Mouse (Mus musculus): ENCODE measurements around the gene Cfap73.

The Cfap73 gene

DNA sequence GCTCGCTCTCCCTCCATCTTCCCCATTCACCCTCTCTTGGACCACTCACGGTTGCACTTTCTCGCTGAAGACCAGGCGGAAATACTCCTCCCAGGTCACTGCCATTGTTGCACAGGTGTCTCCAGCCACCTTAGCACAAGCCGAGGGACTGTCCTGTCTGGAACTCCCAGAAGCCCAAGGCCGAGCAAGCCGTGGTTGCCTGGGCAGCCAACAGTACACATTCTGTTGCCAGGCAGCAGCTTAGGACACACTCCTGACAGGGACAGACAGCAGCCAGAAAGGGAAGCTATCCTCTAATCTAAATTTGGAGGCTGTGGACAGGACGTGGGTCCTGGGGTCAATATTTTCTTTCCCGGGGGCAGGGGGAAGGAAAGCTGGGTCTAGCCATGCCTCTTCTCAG is at the start of gene Cfap73:
TSS of gene Cfap73 (minus strand) at position 105 of the 400 bp plus-strand sequence.
- no peak for DNase-seq (ENCODE audit: low spot score in 2 of 2)

DNA sequence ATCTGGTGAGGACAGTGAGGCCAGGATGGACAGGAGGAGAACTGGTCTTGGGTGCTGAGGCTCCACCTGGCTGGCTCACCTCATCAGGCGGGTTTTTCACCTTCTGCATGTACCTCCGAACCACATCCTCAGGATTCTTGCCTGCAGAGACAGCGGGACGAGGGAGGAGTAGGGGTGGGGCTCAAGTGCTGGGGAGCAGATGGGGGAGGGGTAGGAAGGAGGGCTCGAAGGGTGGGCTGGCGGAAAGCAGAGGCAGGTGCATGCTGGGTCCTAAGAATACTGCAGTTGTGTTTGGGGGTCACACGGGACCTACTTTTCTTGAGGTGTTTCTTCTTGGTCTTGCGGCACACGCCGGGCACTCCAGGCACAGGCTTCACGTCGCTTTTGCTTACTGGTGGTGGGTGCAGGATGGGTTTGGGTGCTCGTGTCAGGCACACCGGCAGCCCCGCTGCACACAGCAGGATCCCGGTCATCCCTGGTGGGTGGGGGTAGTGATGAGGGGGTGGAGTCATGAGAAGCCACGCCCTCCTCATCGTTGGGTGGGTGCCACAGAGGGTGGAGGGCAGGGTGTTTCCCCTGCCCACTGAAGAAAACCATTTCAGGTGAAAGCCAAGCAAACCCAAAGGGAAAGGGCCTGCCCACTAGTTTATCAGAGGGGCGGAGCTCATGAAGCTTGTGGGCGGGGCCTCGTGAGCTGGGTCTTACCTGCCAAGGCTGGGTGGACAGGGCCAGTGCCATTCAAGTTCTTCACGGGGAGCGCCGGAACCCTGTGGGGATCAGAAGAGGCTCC is 49.1 kb upstream of the Cfap73 start:
- no peak for DNase-seq (ENCODE audit: low spot score in 2 of 2)

DNA sequence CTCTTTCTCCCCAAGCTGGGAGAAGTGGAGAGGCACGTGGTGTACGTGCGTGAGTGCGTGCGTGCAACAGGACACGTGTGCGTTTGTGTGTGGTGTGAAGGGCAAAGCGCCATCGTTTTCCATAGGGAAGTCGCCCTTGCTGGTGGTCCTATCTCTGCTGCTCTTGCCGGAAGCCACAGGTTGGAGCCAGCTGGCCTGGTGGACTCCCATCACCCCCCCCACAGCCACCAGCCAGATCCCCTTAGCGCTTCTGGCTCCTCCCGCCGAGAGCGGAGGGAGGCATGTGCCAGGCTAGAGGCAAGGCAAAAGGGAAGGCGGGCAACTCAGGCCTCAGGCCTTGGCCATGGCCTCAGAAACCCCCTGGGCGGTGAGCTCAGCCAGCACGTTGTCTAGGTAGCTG is 46.9 kb upstream of the Cfap73 start:
- no peak for DNase-seq (ENCODE audit: low spot score in 2 of 2)

DNA sequence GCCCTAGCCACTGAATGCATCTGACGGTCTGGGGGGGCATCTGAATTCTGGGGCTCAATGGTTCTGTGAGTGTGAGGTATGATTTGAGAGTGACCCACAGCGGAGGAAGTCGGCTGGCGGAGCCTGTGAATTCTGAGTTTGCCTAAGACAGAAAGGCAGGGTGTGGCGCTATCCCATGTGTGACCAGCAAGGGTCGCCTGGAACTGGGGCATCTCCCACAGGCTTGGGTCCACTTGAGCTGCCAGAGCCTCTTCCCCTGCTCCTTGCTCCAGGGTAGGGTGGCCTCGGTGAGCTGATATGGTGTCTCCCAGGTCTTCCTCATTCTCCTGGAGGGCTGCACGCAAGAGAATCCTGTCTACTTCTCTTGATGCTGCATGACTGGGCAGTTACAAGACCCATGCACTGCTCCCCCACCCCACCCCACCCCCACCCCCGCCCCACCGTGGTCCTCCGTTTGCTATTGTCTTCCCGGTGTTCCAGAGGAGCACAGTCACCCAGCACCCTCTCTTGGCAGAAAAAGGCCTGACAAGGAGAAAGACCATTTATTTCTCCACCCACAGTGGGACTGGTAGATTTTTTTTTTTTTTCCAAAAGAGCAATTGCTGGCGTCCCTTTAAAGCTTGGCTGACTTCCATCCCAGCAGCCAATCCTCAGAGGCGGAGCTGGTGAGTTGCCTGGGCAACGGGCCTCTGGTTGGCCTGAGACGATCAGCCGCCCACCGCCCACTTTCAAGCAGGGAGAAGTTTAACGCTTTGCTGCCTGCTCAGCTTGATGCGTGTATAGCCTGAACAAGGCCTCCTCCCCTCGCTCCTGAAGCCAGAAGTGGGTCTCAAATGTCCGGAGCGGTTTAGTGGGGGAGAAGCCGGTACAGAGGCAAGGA is 45.9 kb upstream of the Cfap73 start:
- peak; percentile 72 to 83 for DNase-seq (ENCODE audit: low spot score in 2 of 2)

DNA sequence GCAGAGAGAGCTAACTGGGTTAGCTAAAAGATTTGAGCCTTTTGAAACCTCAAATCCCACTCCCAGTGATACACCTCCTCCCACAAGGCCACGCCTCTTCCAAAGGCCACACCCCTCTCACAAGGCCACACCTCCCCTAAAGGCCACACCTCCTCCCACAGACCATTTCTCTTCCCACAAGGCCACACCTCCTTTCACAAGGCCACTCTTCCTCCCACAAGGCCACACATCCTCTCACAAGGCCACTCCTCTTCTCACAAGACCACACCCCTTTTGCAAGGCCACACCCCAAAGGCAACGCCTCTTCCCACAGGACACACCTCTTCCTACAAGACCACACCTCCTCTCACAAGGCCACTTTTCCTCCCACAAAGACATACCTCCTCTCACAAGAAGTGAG is 43.5 kb upstream of the Cfap73 start:
- DNase-seq (ENCODE audit: low spot score in 2 of 2): no peak

DNA sequence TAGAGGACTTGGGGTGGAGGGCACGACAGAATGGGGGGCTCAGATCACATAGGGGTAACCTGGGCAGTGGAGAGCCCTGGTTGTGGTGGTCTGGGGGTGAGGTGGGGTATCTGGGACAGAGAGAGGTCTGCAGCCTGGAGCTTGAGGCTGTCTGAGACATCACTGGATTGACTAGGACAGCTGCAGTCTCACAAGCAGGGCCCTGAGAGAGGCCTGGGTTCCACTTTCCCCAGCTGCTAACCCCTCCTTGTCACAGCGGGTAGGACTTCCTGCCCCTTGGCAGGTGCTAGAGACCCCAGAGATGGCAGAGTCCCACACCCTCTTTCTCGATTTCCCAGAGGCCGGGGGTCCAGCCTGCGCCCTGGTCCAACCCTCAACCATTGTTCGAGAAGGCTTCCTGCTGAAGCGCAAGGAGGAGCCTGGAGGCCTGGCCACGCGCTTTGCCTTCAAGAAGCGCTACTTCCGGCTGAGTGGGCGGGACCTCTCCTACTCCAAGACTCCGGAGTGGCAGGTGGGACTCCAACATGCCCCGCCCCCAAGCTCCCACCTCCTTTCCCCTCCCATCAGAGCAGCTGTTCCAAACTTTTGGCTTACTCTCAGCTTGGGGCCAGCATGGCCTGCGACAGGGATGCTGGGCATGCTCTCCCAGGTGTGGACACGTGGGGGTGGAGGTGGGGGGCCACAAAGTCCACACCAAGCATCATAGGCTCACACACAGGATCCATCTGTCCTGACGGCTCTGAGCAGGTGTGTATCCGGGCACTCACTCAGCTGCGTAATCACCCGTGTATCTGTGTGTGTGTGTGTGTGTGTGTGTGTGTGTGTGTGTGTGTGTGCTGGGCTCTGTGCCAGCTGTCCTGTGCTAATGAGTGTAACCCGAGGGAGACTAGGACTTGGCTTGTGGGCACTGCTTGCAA is 40.5 kb upstream of the Cfap73 start:
- no peak for DNase-seq (ENCODE audit: low spot score in 2 of 2)

DNA sequence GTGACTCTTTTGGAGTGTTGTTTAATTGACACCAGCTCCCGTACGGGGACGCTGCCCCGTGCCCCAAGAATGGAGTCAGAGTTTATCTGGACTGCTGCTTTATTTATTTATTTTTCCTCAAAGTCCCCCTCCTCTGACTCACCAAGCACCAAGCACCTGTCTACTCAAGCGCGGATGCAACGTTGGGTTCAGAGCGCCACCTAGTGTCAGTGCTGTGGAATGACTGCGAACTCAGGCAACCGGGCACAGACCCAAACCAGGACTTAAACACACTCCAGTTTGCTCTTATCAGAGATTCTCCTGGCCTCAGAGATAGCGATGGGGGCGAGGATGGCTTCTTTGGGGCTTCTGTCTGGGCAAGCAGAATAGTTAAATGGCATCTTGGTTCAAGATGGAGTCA is 39.6 kb upstream of the Cfap73 start:
- peak; percentile 56 to 58 for DNase-seq (ENCODE audit: low spot score in 2 of 2)

DNA sequence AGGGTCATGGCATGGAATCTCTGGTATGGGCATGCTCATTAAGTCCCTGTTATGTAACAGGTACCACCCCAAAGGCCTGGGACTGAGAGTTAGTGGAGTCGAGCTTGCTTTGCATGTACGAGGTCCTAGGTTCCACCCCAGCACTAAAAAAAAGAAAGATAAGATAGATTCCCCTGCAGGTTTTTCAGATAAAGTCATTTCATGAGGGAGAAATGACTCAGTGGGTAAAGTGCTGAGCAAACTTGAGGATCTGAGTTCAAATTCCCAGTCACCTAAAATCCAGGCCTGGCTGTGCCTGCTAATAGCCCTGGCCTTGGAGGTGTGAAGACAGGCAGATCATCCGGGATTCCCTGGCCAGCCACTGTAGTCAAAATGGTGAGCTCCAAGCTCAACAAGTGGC is 37.8 kb upstream of the Cfap73 start:
- no peak for DNase-seq (ENCODE audit: low spot score in 2 of 2)

DNA sequence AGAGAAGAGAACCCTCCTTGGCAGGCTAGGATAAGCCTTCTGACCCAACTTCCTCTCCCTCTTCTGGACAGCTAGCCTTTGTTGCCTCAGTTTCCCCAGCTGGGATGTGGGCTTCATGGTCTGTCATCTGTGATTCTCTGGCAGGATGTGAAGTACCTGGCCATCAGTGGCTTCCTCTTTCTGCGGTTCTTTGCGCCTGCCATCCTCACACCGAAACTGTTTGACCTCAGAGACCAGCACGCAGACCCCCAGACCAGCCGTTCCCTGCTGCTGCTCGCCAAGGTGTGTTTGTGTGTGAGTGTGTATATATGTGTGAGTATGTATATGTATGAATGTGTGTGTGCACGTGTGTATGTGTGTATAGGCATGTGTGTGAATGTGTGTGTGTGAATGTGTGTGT is 36.1 kb upstream of the Cfap73 start:
- DNase-seq (ENCODE audit: low spot score in 2 of 2): no peak

DNA sequence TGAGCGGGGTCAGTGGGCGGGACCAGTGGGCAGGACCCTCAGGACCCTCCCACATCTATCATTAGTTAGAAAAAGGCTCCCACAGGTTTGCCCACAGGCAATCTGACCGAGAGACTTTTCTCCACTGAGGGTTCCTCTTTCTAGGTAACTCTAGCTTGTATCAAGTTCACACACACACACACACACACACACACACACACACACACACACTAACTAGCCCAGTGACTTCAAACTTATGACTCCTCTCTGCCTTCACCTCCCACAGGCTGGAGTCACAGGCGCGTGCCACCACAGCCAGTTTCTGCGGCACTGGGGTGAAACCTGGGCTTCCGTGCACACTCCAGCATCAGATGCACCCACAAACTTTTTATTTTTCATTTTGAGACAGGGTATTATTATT is 34.7 kb upstream of the Cfap73 start:
- DNase-seq (ENCODE audit: low spot score in 2 of 2): no peak

DNA sequence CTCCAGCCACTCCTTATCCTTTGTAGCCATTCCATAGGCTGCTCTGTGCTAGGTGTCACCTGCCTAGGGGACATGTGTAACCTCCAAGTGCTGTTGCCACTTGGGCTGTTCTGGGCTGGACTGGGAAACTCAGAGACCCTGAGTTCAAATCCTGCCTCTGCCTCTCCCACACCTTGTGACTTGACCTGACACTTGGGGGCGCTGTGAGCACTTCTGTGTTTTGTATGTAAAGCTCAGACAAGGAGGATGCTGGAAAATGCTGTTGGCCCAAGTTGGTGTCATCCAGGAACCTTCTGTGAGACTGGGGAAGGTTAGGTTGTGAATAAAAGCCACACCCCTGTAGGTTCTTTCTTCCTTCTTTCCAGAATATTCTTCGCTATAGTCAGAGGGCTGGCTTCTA is 30.9 kb upstream of the Cfap73 start:
- DNase-seq (ENCODE audit: low spot score in 2 of 2): no peak

DNA sequence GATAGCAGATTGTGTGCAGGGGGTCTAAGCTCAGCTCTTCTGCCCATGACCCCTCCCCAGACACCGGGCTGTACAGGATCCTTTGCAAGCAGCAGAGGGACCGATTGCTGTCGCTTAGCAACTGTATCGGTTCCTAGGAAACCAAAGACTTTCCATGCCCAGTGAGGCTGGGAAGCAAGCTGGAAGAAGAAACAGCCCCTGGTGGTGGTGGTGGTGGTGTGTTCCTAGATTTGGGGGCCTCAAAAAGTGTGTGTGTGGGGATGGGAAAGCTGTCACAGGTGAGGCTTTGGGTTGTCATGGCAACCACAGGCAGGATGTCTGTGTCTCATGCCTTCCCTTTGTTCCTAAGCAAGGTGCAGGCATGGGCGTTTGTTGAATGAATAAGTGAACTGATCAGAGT is 26.8 kb upstream of the Cfap73 start:
- no peak for DNase-seq (ENCODE audit: low spot score in 2 of 2)

DNA sequence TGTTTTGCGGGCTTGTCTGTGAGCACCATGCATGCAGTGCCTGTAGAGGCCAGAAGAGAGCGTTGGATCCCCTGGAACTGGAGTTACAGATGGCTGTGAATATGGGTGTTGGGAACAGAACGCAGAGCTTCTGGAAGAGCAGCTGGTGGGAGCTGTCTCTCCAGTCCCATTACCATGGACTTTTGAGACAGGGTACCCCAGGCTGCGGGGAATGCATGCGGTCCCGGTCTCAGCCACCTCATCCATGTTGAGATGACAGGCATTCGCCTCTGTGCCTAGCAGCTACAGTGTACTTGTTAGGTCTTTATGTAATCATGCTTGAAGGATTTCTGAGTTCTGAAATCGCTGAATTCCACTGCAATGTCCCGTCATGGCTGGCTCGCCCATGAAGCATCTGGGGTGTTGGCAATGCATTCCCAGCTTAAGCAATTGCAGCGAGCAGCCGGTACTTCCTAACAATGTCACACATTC is 22.3 kb upstream of the Cfap73 start:
- DNase-seq (ENCODE audit: low spot score in 2 of 2): no peak

DNA sequence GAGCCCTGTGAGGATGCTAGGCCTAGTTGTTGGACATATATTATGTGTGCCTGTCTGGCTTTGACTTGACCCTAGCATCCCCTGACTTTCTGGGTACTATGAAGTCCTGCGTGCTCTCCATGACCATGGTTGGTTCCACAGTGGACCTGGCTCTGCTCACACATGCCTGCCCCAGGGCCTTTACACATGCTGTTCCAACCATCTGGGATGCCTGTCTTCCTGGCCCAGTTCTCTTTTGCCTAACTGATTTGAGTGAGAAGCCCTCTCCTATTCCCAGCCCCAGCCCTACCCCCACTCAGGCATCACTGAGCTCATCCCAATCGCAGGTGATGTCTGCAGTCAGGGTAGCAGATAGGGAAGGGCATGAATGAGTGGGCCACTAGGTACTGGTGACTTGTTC is 19.8 kb upstream of the Cfap73 start:
- no peak for DNase-seq (ENCODE audit: low spot score in 2 of 2)

DNA sequence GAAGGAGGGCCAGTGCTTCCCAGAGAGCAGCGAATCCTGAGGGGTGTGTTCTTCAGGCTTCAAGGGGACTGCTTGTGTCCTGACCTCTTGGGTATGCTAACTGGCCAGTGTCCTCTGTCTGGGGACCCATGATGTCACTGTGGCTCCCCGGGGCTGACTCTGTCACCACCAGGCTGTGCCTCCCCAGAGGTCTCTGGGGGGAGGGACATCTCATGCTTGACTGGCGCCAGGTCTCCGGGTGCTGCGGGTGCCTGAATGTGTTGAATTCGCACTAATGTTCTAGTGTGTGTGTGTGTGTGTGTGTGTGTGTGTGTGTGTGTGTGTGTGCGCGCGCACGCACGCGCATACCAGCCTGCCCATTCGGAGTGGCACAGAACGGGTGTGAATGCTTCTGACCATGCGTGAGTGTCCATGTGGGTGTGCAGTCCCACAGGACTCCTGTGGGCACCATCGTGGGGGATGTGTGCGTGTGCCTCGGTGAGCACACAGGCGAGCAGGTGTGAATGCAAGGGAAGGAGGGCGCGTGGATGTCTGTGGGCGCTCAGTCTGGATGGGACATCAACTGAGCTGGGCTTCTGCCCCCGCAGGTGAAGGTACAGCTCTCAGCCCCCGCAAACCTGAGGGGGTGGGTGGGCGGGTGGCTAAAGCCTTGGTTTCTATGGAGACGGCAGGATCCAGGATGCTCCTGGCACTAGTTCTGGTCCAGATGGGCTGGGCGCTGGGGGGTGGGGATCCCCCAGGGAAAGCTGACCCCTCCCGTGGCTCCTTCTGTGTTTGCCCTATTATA is 19.1 kb upstream of the Cfap73 start:
- no peak for DNase-seq (ENCODE audit: low spot score in 2 of 2)

DNA sequence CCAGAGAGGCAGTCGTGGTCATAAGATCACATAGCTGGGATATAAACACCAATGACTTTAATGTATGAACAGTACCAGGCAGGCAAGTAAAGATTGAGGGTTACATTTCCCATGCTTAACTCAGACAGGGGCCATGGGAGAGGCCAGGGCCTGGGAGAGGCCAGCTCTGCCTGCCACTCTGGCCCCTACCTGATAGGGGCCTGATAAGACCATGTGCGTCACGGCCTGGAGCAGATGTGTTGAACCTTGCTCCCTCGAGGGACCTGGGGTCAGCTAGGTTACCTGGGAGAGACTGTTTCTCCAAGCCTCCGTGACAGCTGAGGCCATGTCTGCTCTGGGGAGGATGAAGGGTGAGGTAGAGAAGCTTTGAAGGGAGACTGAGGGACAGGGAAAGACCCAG is 17.2 kb upstream of the Cfap73 start:
- no peak for DNase-seq (ENCODE audit: low spot score in 2 of 2)

DNA sequence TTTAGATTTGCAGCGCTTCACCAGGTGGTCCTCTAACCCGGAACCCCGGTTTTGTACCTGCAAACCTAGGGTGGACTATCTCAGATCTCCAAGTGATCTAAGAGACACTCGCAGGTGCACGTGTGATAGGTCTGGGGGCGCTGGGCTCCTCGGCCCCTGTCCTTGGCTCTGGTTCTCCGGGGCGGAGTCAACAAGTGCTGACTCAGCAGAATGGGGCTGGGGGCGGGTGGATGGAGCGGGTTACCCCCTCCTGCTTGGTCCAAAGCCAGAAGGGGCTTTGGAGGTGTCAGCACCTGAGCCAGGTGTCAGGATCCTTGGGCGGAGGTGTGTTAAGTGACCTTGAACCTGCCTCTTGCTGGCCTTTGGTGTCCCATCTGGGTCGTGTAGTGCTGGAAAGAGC is 15.9 kb upstream of the Cfap73 start:
- no peak for DNase-seq (ENCODE audit: low spot score in 2 of 2)

DNA sequence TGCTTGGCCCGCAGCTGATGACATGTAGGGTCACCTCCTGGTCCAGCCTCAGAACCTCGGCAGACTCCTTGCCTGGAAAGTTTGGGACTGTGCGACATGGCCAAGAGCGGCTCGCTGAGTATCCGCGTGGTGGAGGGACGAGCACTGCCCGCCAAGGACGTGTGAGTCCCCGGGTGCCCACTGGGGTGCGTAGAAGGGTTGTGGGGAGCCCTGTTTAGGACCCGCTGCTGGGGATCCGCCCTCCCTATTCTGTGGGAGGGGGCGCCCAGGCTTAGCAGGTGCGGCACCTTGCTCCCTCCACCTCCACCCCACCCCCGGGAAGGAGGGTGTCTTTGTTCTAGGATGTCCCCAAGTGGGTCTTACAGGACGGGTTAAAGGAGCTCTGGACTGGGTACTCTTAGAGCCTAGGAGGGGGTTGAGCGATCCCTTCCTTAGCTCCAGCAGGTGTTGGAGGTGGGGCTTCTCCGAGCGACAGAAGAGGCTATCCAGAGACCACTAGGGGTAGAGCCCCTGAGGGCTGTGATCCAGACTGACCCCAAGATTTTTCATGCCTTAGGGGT is 15.4 kb upstream of the Cfap73 start:
- no peak for DNase-seq (ENCODE audit: low spot score in 2 of 2)

DNA sequence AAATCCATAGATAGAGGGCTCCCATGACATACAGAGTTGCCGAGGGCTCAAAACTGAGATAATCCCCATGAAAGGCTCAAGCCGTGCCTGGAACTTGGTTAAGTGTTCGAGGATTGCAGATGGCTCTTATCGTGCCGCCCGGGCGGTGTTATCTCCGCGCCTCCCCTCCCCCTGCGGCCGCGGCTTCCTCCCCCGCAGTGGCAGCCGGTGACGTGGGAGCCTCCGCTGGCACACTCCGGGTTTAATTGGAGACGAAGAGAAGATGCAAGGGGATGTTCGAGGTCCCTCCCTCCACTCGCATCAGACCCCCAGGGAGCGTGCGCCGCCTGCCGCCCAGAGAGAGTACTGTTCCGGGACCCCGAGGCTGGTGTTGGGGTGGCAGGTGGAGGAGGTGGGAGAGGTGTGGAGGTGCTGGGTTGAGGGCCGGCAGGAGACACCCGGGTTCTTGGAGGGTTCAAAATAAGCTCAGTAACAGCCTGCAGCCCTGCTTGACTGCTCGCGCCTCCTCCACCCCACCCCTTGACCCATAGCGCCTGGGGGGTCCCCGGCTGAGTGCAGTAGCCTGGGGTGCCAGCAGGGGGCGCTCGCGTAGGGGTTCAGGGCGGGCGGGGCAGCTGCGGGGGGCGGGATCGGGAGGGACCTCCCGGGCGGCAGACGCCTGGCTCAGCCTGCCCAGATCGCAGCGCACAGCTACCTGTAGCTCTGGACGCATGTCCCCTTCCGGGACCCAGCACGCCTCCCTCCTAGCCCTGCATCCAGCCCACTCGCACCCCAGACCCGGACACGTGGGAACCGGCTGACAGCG is 14.7 kb upstream of the Cfap73 start, which contains the start of gene Rasal1:
TSS of gene Rasal1 (plus strand) at position 244 of the 805 bp plus-strand sequence.
- DNase-seq (ENCODE audit: low spot score in 2 of 2): peak; percentile 61 to 69

All from frontal cortex, postnatal 25 days (tissue).